Mouse (Mus musculus) granulocyte monocyte progenitor cell, adult 5-6 weeks (primary cell): Measurements from ENCODE around the gene Olfr1513. TPM values are rescaled to one million over a fixed set of nuclear protein-coding genes. Genes with fewer than 3 reads are reported as not detected.

ENCODE experiments used
- ATAC-seq: replicated peaks from 2 replicates; pipeline ENCODE4 v1.8.0; 2016; ENCODE audit warnings: mild to moderate bottlenecking, moderate TSS enrichment, inconsistent platforms; ENCODE audit not compliant: poor library complexity, severe bottlenecking
- total RNA-seq, 2 experiments: library from RNA; stranded (forward) in 1 of 2; stranded (reverse) in 1 of 2; fragments of 200-712, 200-1000 nt in 1 of 2; fragments of >200 nt in 1 of 2; fragmentation: Nextera tagmentation in 1 of 2; gene quantifications; 2 replicates each; pipeline ENCODE4 v1.2.3; 2014 to 2017

Gene Olfr1513
- total RNA-seq (2014; fragmentation: Nextera tagmentation) (not detected in 2 replicates), total RNA-seq (2017) (not detected in 2 replicates)

- no peak for ATAC-seq
These were observed at the start of gene Olfr1513 for GRCm38 (mm10) chr14:52356308-52356707. Olfr1513 (minus strand) TSS chr14:52356408.

DNA sequence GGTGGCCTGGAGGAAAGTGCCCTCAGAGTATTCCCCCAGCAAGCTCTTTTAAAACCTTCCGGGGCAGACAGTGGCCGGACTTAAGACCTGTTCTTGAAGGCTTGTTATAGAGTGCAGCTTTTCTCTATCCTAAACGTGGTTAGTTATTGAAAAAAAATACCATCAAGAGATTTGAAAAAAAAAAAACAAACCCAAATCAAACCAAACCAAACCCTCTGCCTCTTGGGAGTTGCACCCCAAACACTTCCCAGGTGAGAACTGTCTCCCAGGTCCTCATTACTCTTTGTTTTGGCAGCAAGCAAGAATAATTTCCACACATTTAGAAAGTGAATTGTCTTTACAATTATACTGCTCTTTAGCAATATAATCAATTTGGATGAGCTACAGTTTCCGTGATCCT, 41.1 kb upstream of the Olfr1513 start, which contains the start of gene Olfr1511:
TSS of gene Olfr1511 (minus strand) at position 101 of the 400 bp plus-strand sequence.
- ATAC-seq: no peak

DNA sequence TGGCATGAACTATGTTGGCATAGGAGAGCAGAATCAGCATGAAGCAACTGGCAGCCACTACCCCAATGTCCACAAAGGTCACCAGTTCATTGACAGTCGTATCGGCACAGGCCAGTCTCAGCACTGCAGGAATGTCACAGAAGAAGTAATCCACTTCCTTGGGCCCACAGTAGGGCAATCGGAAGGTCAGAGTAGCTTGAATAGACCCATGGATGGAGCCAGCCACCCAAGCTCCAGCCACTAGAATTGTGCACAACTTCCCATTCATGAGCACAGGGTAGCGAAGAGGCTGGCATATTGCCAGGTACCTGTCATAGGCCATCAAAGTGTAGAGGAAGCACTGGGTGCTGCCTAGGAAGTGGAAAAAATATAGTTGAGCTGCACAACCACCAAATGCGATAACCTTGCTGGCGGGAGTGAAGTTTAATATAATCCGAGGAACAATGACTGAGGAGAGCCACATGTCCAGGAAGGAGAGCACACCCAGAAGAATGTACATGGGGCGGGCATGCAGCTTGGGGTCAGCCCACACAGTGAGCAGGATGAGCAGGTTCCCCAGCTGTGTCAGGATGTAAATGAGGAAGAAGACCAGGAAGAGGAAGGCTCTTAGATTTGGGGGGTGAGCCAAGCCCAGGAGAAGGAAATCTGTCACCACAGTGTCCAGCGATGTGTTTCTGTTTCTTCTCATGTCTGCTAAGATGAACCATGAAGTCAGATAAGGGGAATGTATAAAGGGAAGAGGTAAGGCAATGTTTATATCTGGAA, 34.1 kb upstream of the Olfr1513 start:
- peak; percentile 96 for ATAC-seq

DNA sequence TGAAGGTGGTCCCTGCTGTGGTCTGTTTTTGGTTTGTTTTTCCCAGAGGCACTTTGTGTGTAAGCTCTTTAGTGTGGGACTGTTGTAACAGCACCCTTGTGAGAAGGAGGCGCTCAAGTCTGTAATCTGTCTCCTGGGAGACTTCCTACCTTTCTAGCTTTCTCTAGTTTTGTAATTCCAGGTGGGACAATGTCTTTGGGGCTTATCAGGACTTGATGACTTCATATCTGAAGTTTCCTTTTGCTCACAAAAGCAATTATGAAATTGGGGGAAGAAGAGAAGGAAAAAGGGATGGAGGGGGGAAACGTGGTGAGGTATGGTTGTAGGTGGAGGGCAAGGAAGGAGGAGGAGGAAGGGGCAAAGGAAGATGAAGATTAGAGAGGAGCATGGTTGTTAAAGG, 22.9 kb upstream of the Olfr1513 start, which contains the start of gene Olfr1512:
TSS of gene Olfr1512 (minus strand) at position 101 of the 400 bp plus-strand sequence.
- no peak for ATAC-seq

GRCm38 (mm10) chr14:52368741-52369140, 12.5 kb upstream of the Olfr1513 start:
- ATAC-seq: no peak

DNA sequence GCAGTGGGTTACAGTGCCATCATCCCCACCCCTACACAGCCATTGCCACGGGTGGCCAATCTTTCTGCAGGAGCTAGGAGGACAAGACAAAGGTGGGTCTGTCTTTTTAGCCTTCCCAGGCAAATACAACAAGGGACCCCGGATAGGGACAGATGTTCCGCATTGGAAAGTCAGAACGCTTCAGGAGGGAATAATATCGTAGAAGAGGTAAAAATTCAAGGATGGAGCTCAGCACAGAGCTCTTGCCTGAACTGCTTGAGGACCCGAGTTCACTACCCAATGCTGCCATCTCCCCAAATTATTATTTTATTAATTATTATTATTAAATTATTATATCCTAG, 16.7 kb downstream of the Olfr1513 start:
- ATAC-seq: no peak

DNA sequence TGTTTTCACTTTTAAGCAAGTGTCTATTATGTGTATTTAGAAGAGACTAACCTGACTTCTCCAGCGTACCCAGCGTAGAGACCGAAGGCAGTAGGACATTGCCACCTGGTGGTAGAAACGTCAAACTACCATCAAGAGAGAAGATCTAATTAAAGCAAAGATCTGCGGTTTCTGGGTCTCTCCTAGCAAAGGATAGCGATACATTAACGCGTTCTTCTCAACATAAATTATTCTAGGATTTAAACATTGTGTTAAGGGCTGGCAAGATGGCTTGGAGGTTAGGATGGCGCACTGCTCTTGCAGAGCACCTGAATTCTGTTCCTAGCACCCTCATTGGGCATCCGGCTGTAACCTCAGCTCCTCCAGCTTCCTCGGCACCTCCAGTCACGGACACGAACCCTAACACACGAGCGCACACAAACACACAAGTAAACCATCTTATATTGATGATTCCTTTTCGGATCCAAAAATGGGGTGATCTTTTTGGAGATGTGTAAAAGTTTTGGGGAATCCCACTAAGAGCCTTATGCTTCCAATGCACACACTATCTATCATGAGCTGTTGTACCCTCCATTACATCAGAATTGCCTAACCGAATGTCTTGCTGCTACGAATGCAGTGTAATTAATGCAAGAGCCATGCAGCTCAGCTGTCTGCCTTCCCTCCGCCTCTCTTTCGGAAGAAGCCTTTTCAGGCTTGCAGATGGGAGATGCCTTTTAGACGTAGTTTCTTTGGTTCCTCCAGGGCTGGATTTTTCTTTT, 17.3 kb downstream of the Olfr1513 start:
- ATAC-seq: peak; percentile 90

DNA sequence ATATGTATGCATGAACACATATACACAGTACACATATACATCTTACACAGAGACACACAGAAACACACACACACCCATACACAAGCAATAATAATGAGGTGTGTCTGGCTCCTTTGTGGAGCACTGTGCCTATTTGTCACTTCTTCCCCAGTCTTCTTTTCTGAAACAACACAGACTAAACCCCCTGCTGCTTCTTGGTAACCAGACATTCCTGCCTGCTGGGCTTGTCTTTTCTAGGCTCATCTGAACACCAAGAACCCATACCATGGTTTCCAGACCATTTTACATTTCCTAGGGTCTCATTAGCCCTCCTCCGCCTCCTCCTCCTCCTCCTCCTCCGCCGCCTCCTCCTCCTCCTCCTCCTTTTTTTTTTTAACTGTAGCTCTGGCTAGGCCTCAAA, 24.0 kb downstream of the Olfr1513 start:
- ATAC-seq: no peak

DNA sequence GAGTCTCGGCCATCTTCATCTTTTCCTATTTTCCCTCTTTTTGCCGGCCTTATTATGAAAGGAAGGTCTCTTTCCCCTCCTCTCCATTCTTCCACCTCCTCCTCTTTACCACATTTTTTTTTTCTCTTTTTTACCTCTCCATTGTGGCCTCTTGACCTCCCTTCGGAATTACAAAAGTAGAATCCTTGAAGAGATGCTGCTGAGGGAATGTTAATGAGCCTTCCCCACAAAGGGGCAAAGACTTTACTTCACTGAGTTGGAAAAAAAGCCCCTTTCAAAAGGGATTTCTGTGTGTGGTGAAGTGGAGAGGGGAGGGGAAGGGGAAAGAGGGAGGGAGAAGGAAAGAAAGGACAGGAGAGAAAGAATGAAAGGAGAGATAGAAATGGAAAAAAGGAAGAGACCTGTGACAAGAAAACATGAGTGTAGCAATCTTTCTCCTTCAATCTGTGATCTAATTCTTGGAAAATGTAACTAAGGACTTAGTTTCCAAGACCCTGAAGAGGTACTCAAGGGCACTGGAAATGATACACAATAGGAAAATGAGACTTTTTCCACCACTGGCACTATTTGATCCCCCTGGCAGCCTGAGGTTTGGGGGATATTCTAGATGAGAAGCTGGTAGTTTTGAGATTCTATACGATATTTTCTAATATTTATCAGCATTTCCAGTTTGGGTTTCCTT, 25.0 kb downstream of the Olfr1513 start:
- ATAC-seq: no peak

GRCm38 (mm10) chr14:52327910-52328812, 28.0 kb downstream of the Olfr1513 start, which contains the start of gene Sall2:
Sall2 (minus strand) TSS chr14:52328762.
- 0 out of 2 replicates have a peak, but pooled peaks have one; percentile 7 for ATAC-seq

- no peak for ATAC-seq
These were observed 28.8 kb downstream of the Olfr1513 start for GRCm38 (mm10) chr14:52327375-52327901.

DNA sequence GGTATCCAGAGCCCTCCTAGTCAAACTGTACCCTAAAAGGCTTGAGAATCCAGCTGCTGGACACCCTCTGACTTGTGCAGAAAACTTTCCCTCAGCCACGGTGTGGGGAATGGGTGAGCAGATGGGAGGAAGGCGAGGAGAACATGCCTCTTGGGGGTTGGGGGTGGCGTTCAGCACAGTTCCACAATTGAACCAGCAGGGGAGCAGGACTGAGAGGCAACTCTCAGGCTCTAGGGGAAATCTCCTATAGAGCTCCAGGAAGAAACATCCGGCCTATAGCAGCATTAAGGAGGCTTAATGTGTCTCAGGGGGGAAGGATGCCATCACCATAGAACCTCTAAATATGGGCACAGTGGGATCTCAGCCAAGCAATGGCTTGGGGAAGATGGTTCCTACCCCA, 30.3 kb downstream of the Olfr1513 start:
- peak; percentile 62 for ATAC-seq

- ATAC-seq: no peak
These were observed 36.8 kb downstream of the Olfr1513 start for GRCm38 (mm10) chr14:52319361-52319760.

GRCm38 (mm10) chr14:52316441-52317225, 39.6 kb downstream of the Olfr1513 start:
- ATAC-seq: no peak

GRCm38 (mm10) chr14:52315792-52316440, 40.3 kb downstream of the Olfr1513 start:
- ATAC-seq: peak; percentile 30

GRCm38 (mm10) chr14:52315283-52315780, 40.9 kb downstream of the Olfr1513 start:
- no peak for ATAC-seq

DNA sequence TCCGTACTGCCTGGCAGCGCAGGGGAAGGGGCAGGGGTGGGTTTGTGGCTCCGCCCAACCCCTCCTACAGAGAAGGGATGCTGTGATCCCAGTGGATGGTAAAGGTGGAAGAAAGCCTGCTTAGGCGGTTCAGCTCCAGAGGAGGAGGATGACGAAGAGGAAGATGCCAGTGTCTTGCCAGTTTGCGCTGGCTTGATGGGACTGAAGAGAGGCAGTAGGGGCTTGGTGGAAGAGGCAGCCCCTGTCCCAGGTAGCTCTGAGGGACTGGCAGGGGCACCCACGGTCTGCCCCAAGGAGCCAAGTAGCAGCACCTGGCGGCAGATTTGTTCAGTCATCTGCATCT, 41.4 kb downstream of the Olfr1513 start:
- no peak for ATAC-seq
